Mouse (Mus musculus): ENCODE measurements around the gene Ccdc191.

Ccdc191 gene

DNA sequence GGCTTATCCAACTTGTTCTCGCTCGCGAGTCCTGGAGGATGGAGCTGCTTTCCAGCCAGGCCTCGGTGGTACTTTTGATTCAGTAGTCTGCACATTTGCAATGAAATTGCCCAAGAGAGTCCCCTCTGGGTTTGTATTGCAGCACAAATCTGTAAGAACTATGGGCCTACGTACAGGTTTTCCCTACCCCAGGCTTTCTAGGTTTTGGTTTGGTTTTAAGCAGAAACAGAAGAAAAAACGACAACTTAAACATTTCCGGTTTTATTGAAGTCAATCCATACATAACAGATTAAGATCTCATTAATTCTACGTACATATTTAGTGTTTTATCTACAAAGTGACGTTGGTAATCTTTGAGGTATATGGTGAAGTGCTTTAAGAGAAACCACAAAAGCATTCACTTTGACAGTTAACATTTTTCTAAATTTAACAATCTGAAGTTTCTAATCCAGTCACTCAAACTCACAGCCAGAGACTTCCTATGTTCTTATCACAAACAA lies 90.6 kb downstream of the Ccdc191 start:
- DNase-seq (ENCODE audit: low spot score in 2 of 2), result no peak

DNA sequence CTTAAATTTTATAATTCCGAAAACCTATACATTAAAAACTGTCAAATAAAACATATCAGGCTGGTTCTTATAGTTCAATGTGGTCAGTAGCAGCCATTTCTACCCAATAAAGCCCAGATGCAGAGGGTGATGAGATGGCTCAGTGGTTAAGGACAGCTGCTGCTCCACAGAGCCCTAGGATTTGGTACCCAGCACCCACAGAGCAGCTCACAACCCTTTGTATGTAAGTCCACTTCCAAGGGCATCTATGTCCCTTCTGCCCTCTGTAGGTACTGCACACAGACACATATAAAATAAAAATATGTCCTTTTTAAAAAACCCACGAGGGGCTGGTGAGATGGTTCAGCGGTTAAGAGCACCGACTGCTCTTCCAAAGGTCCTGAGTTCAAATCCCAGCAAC lies 96.7 kb downstream of the Ccdc191 start:
- no peak for DNase-seq (ENCODE audit: low spot score in 2 of 2)

DNA sequence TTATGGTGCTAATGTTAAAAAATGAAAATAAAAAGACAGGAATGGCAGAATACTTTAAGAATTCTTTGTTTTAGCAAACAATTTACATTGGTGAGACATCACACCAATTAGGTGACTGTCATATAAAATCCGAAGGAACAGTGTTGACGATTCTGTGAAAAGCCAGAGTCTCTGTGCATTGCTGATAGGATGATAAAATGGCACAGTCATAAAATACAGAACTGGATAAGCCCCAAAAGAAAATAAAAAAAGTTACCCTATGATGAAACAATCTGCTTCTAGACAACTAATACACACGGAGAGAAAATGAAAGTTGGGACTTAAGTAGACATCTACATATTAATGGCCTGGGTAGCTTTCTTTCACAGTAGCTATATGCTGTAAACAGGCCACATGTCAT lies 105.0 kb downstream of the Ccdc191 start:
- no peak for DNase-seq (ENCODE audit: low spot score in 2 of 2)

DNA sequence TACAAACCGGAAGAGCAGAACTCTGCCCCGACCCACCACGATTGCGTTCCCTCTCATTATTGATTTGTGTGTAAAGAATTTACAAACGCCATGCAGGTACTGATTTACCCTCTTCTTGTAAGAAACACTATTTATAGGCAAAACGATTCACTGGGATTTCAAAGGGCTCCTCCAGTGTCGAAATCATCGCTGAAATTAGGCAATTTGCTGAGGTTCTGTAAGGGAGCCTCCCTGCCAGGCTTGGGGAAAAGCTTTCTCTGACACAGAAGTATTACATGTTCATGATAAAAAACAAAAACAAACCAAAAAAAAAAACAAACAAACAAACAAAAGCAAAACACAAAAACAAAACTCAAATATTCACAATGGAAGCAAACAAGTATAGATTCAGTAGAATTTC lies 109.5 kb downstream of the Ccdc191 start:
- no peak for DNase-seq (ENCODE audit: low spot score in 2 of 2)

DNA sequence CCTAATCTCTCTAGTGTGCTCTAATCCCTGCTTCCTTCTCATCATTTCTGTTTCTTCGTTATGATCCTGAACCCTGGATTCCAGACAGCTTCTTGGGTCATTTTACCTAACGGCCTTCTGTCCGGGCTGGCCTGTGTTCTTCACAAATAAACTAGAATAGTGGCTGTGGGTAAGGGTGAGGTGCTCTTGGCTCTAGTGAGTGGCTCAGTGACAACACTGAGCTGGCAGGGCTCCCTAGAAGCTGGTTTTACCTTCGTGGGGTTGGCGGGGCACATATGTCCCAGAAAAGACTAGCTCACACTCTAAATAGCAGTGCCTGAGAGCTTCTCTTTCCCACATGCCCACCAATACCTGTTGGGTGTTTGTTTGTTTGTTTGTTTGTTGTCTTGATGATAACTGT lies 109.9 kb downstream of the Ccdc191 start:
- no peak for DNase-seq (ENCODE audit: low spot score in 2 of 2)

DNA sequence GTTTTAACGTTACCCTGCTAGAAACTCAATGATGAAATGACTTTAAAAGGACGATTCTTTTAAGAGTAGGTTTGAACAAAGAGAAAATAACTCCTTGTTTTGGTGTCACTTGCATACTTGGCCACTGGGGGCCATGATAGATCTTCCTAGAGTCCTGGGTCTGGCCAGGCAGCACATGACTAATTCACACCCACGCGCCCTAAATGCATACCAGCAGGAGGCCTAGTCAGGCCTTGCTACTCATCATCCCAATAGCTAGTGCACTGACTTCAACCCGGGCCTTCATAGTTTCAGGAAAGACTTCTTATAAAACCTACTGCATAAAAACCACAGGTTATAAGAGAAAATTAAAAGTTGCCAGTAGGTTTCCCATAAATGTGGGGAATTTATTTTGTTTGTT lies 112.5 kb downstream of the Ccdc191 start:
- DNase-seq (ENCODE audit: low spot score in 2 of 2), result no peak

DNA sequence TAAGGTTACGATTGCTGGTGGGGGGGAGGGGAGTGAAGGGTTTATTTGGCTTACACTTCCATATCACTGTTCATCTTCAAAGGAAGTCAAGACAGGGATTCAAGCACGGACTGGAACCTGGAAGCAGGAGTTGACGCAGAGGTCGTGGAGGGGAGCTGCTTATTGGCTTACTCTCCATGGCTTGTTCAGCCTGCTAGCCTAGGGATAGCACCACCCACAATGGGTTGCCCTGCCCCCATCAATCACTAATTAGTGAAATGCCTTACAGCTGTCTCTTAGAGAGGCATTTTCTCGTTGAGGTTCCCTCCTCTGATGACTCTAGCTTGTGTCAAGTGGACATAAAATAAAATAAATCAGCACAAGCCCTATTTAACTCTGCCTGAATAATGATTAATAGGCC lies 121.4 kb downstream of the Ccdc191 start:
- no peak for DNase-seq (ENCODE audit: low spot score in 2 of 2)
